Mouse (Mus musculus) forebrain, embryonic 11.5 days (tissue): ENCODE data around the gene Stx1a. TPM values are rescaled to one million over a fixed set of nuclear protein-coding genes. Genes with fewer than 3 reads are reported as not detected.

ENCODE experiments used
- polyA plus RNA-seq: library from polyadenylated mRNA; unstranded; fragments of >200 nt; fragmentation: Nextera tagmentation; extraction: Ambion mirVana; gene quantifications from 2 replicates; pipeline ENCODE4 v1.2.1, GENCODE M21; 2014

Stx1a gene
- polyA plus RNA-seq, 1 experiment from 2014 or later, result 11.2 TPM

Other genes with a start within 250 kb of the Stx1a start
- gene Tmem270, start 116.7 kb upstream of the Stx1a start, polyA plus RNA-seq, result not detected in 2 replicates
- 3.6 and 3.8 TPM in 2 replicates for gene Cldn13, start 108.0 kb upstream of the Stx1a start, polyA plus RNA-seq
- 7.3 and 10.4 TPM in 2 replicates for gene Mettl27, start 91.1 kb upstream of the Stx1a start, polyA plus RNA-seq
- gene Cldn4, start 76.5 kb upstream of the Stx1a start, polyA plus RNA-seq, result 5.6 and 7.0 TPM in 2 replicates
- gene Cldn3, start 37.3 kb upstream of the Stx1a start, polyA plus RNA-seq, result 4.4 and 7.3 TPM in 2 replicates
- 38.9 and 39.1 TPM in 2 replicates for gene Abhd11, start 14.3 kb upstream of the Stx1a start, polyA plus RNA-seq
- gene Dnajc30, start 40.7 kb downstream of the Stx1a start, polyA plus RNA-seq, result 26.2 and 27.1 TPM in 2 replicates
- gene Bud23, start 41.5 kb downstream of the Stx1a start, polyA plus RNA-seq, result 142 and 148 TPM in 2 replicates
- 13.3 and 14.2 TPM in 2 replicates for gene Vps37d, start 54.8 kb downstream of the Stx1a start, polyA plus RNA-seq
- 2.4 and 3.1 TPM in 2 replicates for gene Mlxipl, start 66.4 kb downstream of the Stx1a start, polyA plus RNA-seq
- 24.5 and 25.8 TPM in 2 replicates for gene Tbl2, start 126.2 kb downstream of the Stx1a start, polyA plus RNA-seq
- gene Bcl7b, start 144.8 kb downstream of the Stx1a start, polyA plus RNA-seq, result 43.8 and 46.8 TPM in 2 replicates
- gene Baz1b, start 163.8 kb downstream of the Stx1a start, polyA plus RNA-seq, result 76.3 and 83.6 TPM in 2 replicates
- gene Fzd9, start 227.7 kb downstream of the Stx1a start, polyA plus RNA-seq, result 19.5 and 19.7 TPM in 2 replicates